Mouse (Mus musculus) heart, adult 2 months (tissue): Measurements from ENCODE around the gene Pnpla8.

Source experiments
- CTCF ChIP-seq: fragments of 200-600 bp; IDR thresholded peaks from 2 replicates; pipeline ENCODE4 v1.8.1; 2022; ENCODE audit warnings: antibody characterized with exemption, mild to moderate bottlenecking, moderate library complexity
- EP300 ChIP-seq: fragments of 200-500 bp; IDR thresholded peaks from 2 replicates; pipeline ENCODE4 v1.6.1; 2011; ENCODE audit warnings: low read depth, low read length, control low read depth; ENCODE audit not compliant: insufficient read depth
- POLR2A ChIP-seq: fragments of 200-500 bp; IDR thresholded peaks from 2 replicates; pipeline ENCODE4 v1.6.1; 2011; ENCODE audit warnings: mild to moderate bottlenecking, low read depth, low read length, control low read depth; ENCODE audit not compliant: insufficient read depth

DNA sequence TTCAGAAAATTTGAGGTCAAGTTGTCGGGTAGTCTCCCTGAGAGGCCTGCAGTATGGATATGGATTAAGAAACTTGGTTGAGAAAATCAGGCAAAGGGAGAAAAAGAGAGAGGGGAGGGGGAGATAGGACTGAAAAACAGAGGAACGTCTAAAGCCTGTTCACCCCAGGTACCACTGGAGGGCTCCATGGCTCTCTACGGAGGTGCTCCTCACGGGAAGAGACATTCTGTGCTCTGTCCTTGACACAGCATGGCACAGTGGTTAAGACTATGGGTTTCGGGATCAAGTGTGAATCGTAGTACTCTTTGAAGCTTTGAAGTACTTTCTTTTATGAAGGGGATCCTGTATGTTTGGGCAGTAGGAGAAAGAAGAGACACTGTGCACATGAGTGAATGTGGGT lies 106.3 kb downstream of the Pnpla8 start:
- TF ChIP-seq EP300, result no peak
- 0 out of 2 replicates have a peak, but pooled peaks have one; percentile 5 for TF ChIP-seq CTCF
- TF ChIP-seq POLR2A, result no peak
